Mouse (Mus musculus): ENCODE results near the gene Pnlip.

DNA sequence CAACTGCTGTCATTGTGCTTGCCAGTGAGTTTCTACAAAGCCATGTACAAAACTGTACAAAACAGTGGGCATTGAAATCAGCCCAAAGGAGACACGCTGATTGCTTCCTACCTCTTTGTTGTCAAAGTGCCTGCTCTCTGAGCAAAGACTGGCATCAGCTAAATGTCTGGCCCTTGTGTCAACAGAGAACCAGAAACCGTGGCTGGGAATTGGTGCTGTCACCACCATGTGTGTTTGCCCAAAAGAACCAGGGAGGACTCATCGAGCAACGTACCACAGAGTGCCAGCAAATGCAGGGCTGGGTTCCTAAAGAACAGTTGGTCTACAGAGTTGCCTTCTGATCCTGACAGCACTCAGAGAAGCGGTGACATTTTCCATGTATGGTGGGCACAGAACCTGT is 2.3 kb upstream of the Pnlip start:
- no peak for TF ChIP-seq CTCF (IDR thresholded peaks at IDR 0.05; ENCODE audit: low read depth)
- TF ChIP-seq EP300 (IDR thresholded peaks at IDR 0.05; ENCODE audit: low read depth): no peak
